Mouse (Mus musculus) limb, embryonic 14.5 days (tissue): ENCODE measurements around the gene Mtr. TPM values are rescaled to one million over a fixed set of nuclear protein-coding genes. Genes with fewer than 3 reads are reported as not detected.

Experiments used
- ATAC-seq: fragments of 200-750 bp; cut with Nextera tagmentation; 2 replicates; pipeline ENCODE4 v1.8.0; 2017; ENCODE audit warnings: low read depth, moderate number of reproducible peaks, moderate TSS enrichment; ENCODE audit not compliant: low FRiP score
- DNase-seq: peaks from one replicate; pipeline ENCODE4 v3.0.0-alpha.2; 2015; ENCODE audit warnings: low spot score
- H3K27ac ChIP-seq: fragments of 300-500 bp; sonication (generic); replicated peaks from 2 replicates; pipeline ENCODE4 v1.5.1; 2014; ENCODE audit warnings: low read depth, mild to moderate bottlenecking, low read length, moderate library complexity, mixed read lengths
- H3K27me3 ChIP-seq: fragments of 300-500 bp; sonication (generic); 2 replicates; pipeline ENCODE4 v1.6.1; 2014; ENCODE audit warnings: low read length, mixed read lengths; ENCODE audit not compliant: control insufficient read depth, insufficient read depth
- H3K36me3 ChIP-seq: fragments of 300-500 bp; sonication (generic); 2 replicates; pipeline ENCODE4 v1.6.1; 2014; ENCODE audit warnings: mild to moderate bottlenecking, low read length, moderate library complexity, mixed read lengths; ENCODE audit not compliant: control insufficient read depth, insufficient read depth
- H3K4me1 ChIP-seq: fragments of 300-500 bp; sonication (generic); 2 replicates; pipeline ENCODE4 v1.6.1; 2014; ENCODE audit warnings: antibody characterized with exemption, low read length, mixed read lengths; ENCODE audit not compliant: control insufficient read depth, insufficient read depth
- H3K4me2 ChIP-seq: fragments of 300-500 bp; sonication (generic); replicated peaks from 2 replicates; pipeline ENCODE4 v1.6.1; 2014; ENCODE audit warnings: low read depth, mild to moderate bottlenecking, low read length, moderate library complexity; ENCODE audit not compliant: severe bottlenecking
- H3K4me3 ChIP-seq: fragments of 300-500 bp; sonication (generic); replicated peaks from 2 replicates; pipeline ENCODE4 v1.5.1; 2014; ENCODE audit warnings: low read length
- H3K9ac ChIP-seq: fragments of 300-500 bp; sonication (generic); 2 replicates; pipeline ENCODE4 v1.6.1; 2014; ENCODE audit warnings: mild to moderate bottlenecking, low read depth, low read length, moderate library complexity; ENCODE audit not compliant: severe bottlenecking
- H3K9me3 ChIP-seq: fragments of 300-500 bp; sonication (generic); 2 replicates; pipeline ENCODE4 v1.6.1; 2016; ENCODE audit warnings: low read length; ENCODE audit not compliant: control insufficient read depth
- POLR2A ChIP-seq: fragments of 200-500 bp; IDR thresholded peaks from 2 replicates; pipeline ENCODE4 v1.8.0; 2012; ENCODE audit warnings: inconsistent platforms, mild to moderate bottlenecking, moderate library complexity, borderline replicate concordance; ENCODE audit not compliant: insufficient read depth, insufficient read length; ENCODE audit errors: extremely low read depth
- WGBS: fragments of 180-500 bp; shearing (Covaris S2); extraction: QIAGEN DNeasy Blood & Tissue Kit; methylation state at CpG from one replicate; pipeline ENCODE4 v1.1.7; 2014; 5-methylcytosine and 5-hydroxymethylcytosine counted together
- polyA plus RNA-seq, 2 experiments: library from polyadenylated mRNA; depleted of rRNA in 1 of 2; stranded (reverse) in 1 of 2; unstranded in 1 of 2; fragments of >200 nt; fragmentation: Nextera tagmentation in 1 of 2; extraction: Ambion mirVana in 1 of 2; gene quantifications; 2 replicates each; pipeline versions ENCODE4 v1.2.1 to v1.2.3; 2012 to 2014

Gene Mtr
- polyA plus RNA-seq, 2 experiments: 15.9 to 21.4 TPM

GRCm38 (mm10) chr13:12243991-12244390 lies 13.9 kb downstream of the Mtr start:
- no peak overlapping the region for H3K4me3 ChIP-seq
- no peak overlapping the region for H3K27ac ChIP-seq
- no peak overlapping the region for H3K4me2 ChIP-seq
- TF ChIP-seq POLR2A: no peak
- DNase-seq: no peak
- peaks cover 71% of the 10 kb centered on the region for H3K36me3 ChIP-seq
- no peaks in the 10 kb centered on the region for H3K4me1 ChIP-seq
- H3K9ac ChIP-seq: no peak overlapping the region
- no peaks in the 10 kb centered on the region for H3K27me3 ChIP-seq
- 98% methylated on average over 4 of the region's 4 CpGs for WGBS
- no peaks in the 10 kb centered on the region for H3K9me3 ChIP-seq
- no peak for ATAC-seq

- Histone ChIP-seq H3K27me3 (no peaks in the 10 kb centered on the region), H3K4me1 (no peaks in the 10 kb centered on the region), H3K27ac (no peak overlapping the region), H3K9me3 (no peaks in the 10 kb centered on the region), H3K4me3 (no peak overlapping the region), H3K9ac (no peak overlapping the region), H3K4me2 (no peak overlapping the region), H3K36me3 (peaks cover 76% of the 10 kb centered on the region)
- DNase-seq (no peak), ATAC-seq (no peak)
- no peak for TF ChIP-seq POLR2A
- WGBS: 91% methylated on average over 4 of the region's 4 CpGs
Observed at GRCm38 (mm10) chr13:12232141-12232540, 25.8 kb downstream of the Mtr start.

GRCm38 (mm10) chr13:12228248-12228647 lies 29.7 kb downstream of the Mtr start:
- Histone ChIP-seq H3K9ac (no peak overlapping the region), H3K4me1 (no peaks in the 10 kb centered on the region), H3K27ac (no peak overlapping the region), H3K27me3 (no peaks in the 10 kb centered on the region), H3K9me3 (no peaks in the 10 kb centered on the region), H3K4me3 (no peak overlapping the region), H3K36me3 (peaks cover 61% of the 10 kb centered on the region), H3K4me2 (no peak overlapping the region)
- DNase-seq (no peak), ATAC-seq (no peak)
- TF ChIP-seq POLR2A: no peak
- 66% methylated on average over 4 of the region's 4 CpGs for WGBS

- 75% methylated on average over 5 of the region's 5 CpGs for WGBS
- Histone ChIP-seq H3K9me3 (no peaks in the 10 kb centered on the region), H3K9ac (no peak overlapping the region), H3K4me2 (no peak overlapping the region), H3K27me3 (no peaks in the 10 kb centered on the region), H3K4me1 (no peaks in the 10 kb centered on the region), H3K27ac (no peak overlapping the region), H3K4me3 (no peak overlapping the region), H3K36me3 (peaks cover 57% of the 10 kb centered on the region)
- no peak for ATAC-seq
- no peak for DNase-seq
- TF ChIP-seq POLR2A: no peak
Observed at GRCm38 (mm10) chr13:12227606-12228005, 30.3 kb downstream of the Mtr start.

GRCm38 (mm10) chr13:12218603-12219002 lies 39.3 kb downstream of the Mtr start:
- H3K27ac ChIP-seq: no peak overlapping the region
- H3K27me3 ChIP-seq: no peaks in the 10 kb centered on the region
- no peak overlapping the region for H3K9ac ChIP-seq
- DNase-seq: no peak
- no peak for TF ChIP-seq POLR2A
- H3K4me3 ChIP-seq: no peak overlapping the region
- no peaks in the 10 kb centered on the region for H3K9me3 ChIP-seq
- H3K36me3 ChIP-seq: peaks cover 68% of the 10 kb centered on the region
- 93% methylated on average over 14 of the region's 14 CpGs for WGBS
- no peak for ATAC-seq
- no peaks in the 10 kb centered on the region for H3K4me1 ChIP-seq
- no peak overlapping the region for H3K4me2 ChIP-seq

- Histone ChIP-seq H3K4me3 (no peak overlapping the region), H3K9ac (no peak overlapping the region), H3K4me1 (no peaks in the 10 kb centered on the region), H3K27me3 (no peaks in the 10 kb centered on the region), H3K36me3 (peaks cover 68% of the 10 kb centered on the region), H3K4me2 (no peak overlapping the region), H3K9me3 (no peaks in the 10 kb centered on the region), H3K27ac (no peak overlapping the region)
- WGBS: 95% methylated on average over 5 of the region's 5 CpGs
- DNase-seq (no peak), ATAC-seq (no peak)
- TF ChIP-seq POLR2A: no peak
Observed at GRCm38 (mm10) chr13:12214922-12215321, 43.0 kb downstream of the Mtr start.
